Mouse (Mus musculus): Measurements from ENCODE around the gene Serpina3m. TPM values are rescaled to one million over a fixed set of nuclear protein-coding genes. Genes with fewer than 3 reads are reported as not detected.

Gene Serpina3m
- polyA plus RNA-seq, 1 experiment from 2014 or later: not detected

DNA sequence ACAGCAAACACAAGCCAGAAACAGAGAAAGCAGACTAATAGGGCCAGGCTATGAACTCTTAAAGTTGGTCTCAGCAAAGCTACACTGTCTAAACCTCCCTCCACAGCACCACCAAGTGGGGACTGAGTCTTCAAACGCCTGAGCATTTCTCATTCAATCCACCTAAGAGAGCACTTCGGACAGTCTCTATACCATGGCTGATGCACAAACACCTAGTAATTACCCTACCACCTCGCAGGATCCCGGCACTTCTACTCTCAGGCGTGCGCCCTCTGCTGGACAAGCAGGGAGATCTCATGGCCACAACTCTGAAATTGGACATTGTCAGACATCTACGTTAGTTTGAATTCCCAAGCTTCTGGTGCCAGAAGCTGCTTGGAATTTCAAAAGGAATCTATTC, 88.6 kb downstream of the Serpina3m start:
- Histone ChIP-seq H3K27me3 (replicated peaks) (peaks cover 34% of the 10 kb centered on the region), H3K9me3 (no peaks in the 10 kb centered on the region), H3K4me1 (peaks cover 3% of the 10 kb centered on the region; the same call in 1 of the 2 replicates), H3K9ac (no peak overlapping the region), H3K36me3 (no peaks in the 10 kb centered on the region), H3K27ac (replicated peaks) (no peak overlapping the region), H3K4me3 (no peak overlapping the region), H3K4me2 (no peak overlapping the region)
- ATAC-seq (ENCODE audit: extremely low read depth, insufficient number of reproducible peaks, low FRiP score, low TSS enrichment): no peak
- WGBS: 7% methylated on average over 7 of the region's 7 CpGs

DNA sequence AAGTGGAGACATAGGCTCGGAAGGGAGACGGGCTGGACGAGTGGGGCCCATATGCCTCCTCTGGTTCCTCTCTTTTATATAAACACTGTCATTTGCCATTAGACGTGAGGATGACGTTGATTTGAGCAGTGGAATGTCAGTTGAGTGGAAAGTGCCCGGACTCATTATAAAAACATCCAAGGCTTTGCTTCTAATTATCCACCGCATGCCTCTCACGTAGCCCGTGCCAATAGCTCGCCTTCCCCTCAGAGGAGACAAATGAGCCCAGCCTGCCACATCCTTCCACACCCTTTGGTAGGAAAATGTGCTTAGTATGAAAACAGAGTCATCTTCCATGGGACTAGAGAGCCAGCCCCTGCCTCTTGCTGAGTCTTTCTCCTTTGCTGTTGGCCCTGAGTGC, 93.1 kb downstream of the Serpina3m start:
- ATAC-seq (ENCODE audit: extremely low read depth, insufficient number of reproducible peaks, low FRiP score, low TSS enrichment): no peak
- H3K27me3 ChIP-seq (replicated peaks): peaks cover 17% of the 10 kb centered on the region
- WGBS: 63% methylated on average over 10 of the region's 10 CpGs

DNA sequence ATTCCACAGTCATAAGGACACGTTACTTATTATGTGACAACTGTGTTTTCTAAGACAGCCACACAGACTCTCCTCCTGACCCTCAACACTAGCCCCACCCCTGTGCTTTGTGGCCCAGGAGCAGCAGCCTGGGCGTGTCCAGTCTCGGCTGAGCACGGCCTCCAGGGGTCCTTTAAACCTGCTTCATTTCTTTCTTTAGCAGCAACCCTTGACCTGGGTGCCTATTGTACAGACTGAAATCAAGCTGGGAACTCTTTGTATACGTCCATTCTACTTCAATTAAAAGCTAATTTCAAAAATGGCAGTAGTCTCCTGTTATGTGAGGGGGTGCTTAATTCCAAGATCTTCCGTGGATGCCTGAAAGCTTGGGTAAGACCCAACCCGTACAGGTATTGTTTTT, 94.9 kb downstream of the Serpina3m start:
- Histone ChIP-seq H3K27ac (replicated peaks) (no peak overlapping the region), H3K9ac (no peak overlapping the region), H3K9me3 (no peaks in the 10 kb centered on the region), H3K4me3 (no peak overlapping the region), H3K4me2 (no peak overlapping the region), H3K27me3 (replicated peaks) (peaks cover 21% of the 10 kb centered on the region), H3K36me3 (no peaks in the 10 kb centered on the region), H3K4me1 (no peaks in the 10 kb centered on the region)
- WGBS: 55% methylated on average over 7 of the region's 7 CpGs
- no peak for ATAC-seq (ENCODE audit: extremely low read depth, insufficient number of reproducible peaks, low FRiP score, low TSS enrichment)

More for the DNA sequence above, 93.1 kb downstream of the Serpina3m start:
- H3K9ac ChIP-seq: no peak overlapping the region
- H3K36me3 ChIP-seq: no peaks in the 10 kb centered on the region
- no peak overlapping the region for H3K4me3 ChIP-seq
- no peaks in the 10 kb centered on the region for H3K9me3 ChIP-seq
- H3K4me2 ChIP-seq: no peak overlapping the region
- no peaks in the 10 kb centered on the region for H3K4me1 ChIP-seq
- no peak overlapping the region for H3K27ac ChIP-seq (replicated peaks)

DNA sequence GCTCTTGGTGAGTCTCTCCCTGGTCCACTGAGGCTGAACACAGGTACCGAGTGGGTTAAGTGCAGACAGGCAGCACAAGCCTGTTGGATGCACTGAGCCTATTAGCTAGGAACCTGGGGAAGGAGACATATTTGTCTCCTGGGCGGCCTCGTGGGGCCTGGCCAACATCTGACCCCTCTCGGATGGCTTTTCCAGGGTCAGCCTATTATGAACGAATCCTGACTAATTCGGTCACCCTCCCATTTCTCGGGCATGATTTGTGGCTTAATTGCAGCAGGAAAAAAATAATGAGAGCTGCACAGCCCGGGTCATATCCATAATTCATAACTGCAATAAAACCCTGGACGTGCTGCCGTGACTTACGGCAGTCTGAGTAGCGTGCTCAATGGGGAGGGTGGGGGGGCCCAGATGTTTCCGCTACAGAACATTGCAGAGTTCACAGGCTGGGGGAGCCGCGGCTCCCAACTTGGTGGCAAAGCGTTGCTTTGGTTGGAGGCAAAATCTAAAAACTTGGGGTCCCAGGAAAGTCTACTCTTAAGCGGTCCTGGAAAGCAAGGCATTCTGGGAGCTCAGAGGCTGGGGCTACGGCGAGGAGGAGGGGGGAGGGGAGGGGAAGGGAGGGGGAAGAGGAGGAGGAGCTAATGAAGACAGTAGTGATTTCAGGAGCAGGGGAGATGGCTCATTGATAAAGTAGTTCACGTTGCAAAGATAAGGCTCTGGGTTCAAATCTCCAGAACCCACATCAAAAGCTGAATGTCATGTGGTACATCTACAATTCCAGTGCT, 95.9 kb downstream of the Serpina3m start:
- no peak overlapping the region for H3K9ac ChIP-seq
- no peaks in the 10 kb centered on the region for H3K9me3 ChIP-seq
- H3K4me2 ChIP-seq: no peak overlapping the region
- peaks cover 30% of the 10 kb centered on the region for H3K27me3 ChIP-seq (replicated peaks)
- H3K4me3 ChIP-seq: no peak overlapping the region
- ATAC-seq (ENCODE audit: extremely low read depth, insufficient number of reproducible peaks, low FRiP score, low TSS enrichment): no peak
- no peak overlapping the region for H3K27ac ChIP-seq (replicated peaks)
- no peaks in the 10 kb centered on the region for H3K36me3 ChIP-seq
- 76% methylated on average over 20 of the region's 20 CpGs for WGBS
- H3K4me1 ChIP-seq: no peaks in the 10 kb centered on the region

DNA sequence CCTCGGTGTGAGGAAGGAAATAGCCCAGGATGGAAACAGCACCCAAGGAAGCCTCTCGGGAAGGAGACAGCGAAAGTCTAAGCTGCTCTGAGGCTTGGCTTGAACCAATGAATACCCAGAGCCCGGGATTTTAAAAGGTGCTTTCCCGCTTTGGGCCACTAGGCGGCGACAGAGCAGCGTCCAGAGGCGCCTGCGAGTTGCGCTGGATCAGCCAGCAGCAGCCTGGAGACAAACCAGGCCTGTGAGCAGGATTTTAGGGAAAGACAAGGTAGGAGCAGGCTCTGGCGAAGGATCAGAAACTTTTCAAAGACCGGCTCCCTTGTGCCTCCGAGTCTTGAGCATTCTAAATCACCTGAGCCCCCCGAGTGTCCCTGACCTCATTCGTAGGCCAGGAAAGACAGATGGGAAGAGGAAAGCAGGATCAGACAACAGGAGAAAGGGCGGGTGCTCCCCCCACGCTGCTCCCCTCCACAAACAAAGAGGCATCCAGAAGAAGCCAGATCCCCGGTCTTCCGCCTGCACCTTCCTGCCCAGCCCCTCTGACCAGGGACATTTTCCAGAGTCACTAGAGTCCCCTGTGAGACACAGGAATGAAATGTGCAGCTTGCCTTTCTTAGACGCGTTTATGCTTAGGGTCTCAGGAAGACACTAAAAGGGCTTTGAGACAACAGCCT, 101.9 kb downstream of the Serpina3m start:
- Histone ChIP-seq H3K27me3 (replicated peaks) (peaks cover 42% of the 10 kb centered on the region), H3K27ac (replicated peaks) (no peak overlapping the region), H3K4me1 (peaks cover 7% of the 10 kb centered on the region), H3K9me3 (no peaks in the 10 kb centered on the region), H3K9ac (peak overlapping the region; percentile 54; the same call in 1 of the 2 replicates), H3K4me3 (no peak overlapping the region), H3K36me3 (no peaks in the 10 kb centered on the region), H3K4me2 (0 out of 2 replicates have a peak overlapping the region, but pooled peaks have one; percentile 3)
- WGBS: 10% methylated on average over 22 of the region's 22 CpGs
- no peak for ATAC-seq (ENCODE audit: extremely low read depth, insufficient number of reproducible peaks, low FRiP score, low TSS enrichment)

DNA sequence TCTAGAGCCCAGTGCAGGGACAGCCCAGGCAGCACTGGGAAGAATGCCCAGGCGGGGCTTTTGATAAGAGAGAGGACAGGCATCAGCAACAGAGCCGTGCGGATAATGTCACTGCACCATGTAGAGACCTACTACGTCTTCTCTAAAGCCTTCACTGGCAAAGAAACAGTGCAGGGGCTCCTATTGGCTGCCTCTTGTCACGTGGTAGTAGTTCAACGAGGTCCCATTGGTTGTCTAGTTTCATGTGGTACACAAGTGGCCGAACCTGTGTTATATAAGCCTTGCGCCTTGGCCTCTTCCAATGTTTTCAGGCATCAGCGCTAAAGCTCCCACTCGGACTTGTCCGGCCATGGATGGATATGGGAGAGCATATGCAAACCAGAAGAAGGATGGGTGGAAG, 105.4 kb downstream of the Serpina3m start:
- H3K9ac ChIP-seq: no peak overlapping the region
- no peak overlapping the region for H3K4me2 ChIP-seq
- no peak overlapping the region for H3K4me3 ChIP-seq
- no peak overlapping the region for H3K27ac ChIP-seq (replicated peaks)
- H3K4me1 ChIP-seq: peaks cover 7% of the 10 kb centered on the region
- peaks cover 40% of the 10 kb centered on the region for H3K27me3 ChIP-seq (replicated peaks)
- ATAC-seq (ENCODE audit: extremely low read depth, insufficient number of reproducible peaks, low FRiP score, low TSS enrichment): no peak
- H3K36me3 ChIP-seq: no peaks in the 10 kb centered on the region
- no peaks in the 10 kb centered on the region for H3K9me3 ChIP-seq
- 67% methylated on average over 11 of the region's 11 CpGs for WGBS

Other genes with a start within 250 kb of the Serpina3m start
- not detected in 2 replicates for gene Serpina5, start 237.4 kb upstream of the Serpina3m start, polyA plus RNA-seq (2015; fragmentation: Nextera tagmentation; extraction: Ambion mirVana)
- not detected in 2 replicates for gene Serpina3a, start 225.8 kb upstream of the Serpina3m start, polyA plus RNA-seq (2015; fragmentation: Nextera tagmentation; extraction: Ambion mirVana)
- 0.11 and 0.16 TPM in 2 replicates for gene Serpina3b, start 210.5 kb upstream of the Serpina3m start, polyA plus RNA-seq (2015; fragmentation: Nextera tagmentation; extraction: Ambion mirVana)
- 0.13 TPM in 1 of 2 replicates, not detected in the other for gene Serpina3c, start 184.6 kb upstream of the Serpina3m start, polyA plus RNA-seq (2015; fragmentation: Nextera tagmentation; extraction: Ambion mirVana)
- 0.06 TPM in 1 of 2 replicates, not detected in the other for gene Serpina3f, start 123.9 kb upstream of the Serpina3m start, polyA plus RNA-seq (2015; fragmentation: Nextera tagmentation; extraction: Ambion mirVana)
- 2.7 and 2.8 TPM in 2 replicates for gene Serpina3g, start 102.2 kb upstream of the Serpina3m start, polyA plus RNA-seq (2015; fragmentation: Nextera tagmentation; extraction: Ambion mirVana)
- gene Serpina3i, start 75.4 kb upstream of the Serpina3m start, polyA plus RNA-seq (2015; fragmentation: Nextera tagmentation; extraction: Ambion mirVana): 0.12 and 0.22 TPM in 2 replicates
- gene Serpina3j, start 23.9 kb upstream of the Serpina3m start, polyA plus RNA-seq (2015; fragmentation: Nextera tagmentation; extraction: Ambion mirVana): not detected in 2 replicates
- gene Serpina3k, start within 50 bp of the Serpina3m start, polyA plus RNA-seq (2015; fragmentation: Nextera tagmentation; extraction: Ambion mirVana): not detected in 2 replicates
- 0.47 and 0.64 TPM in 2 replicates for gene Serpina3n, start 68.2 kb downstream of the Serpina3m start, polyA plus RNA-seq (2015; fragmentation: Nextera tagmentation; extraction: Ambion mirVana)
- gene Gsc, start 134.8 kb downstream of the Serpina3m start, polyA plus RNA-seq (2015; fragmentation: Nextera tagmentation; extraction: Ambion mirVana): 0.27 and 0.56 TPM in 2 replicates

All from heart, embryonic 13.5 days (tissue).